Mouse (Mus musculus) spleen, adult 2 months (tissue): ENCODE results near the gene Il9.

Source experiments
- CTCF ChIP-seq: fragments of 200-500 bp; IDR thresholded peaks from 2 replicates; pipeline ENCODE4 v1.5.1; 2011; ENCODE audit warnings: mild to moderate bottlenecking, inconsistent platforms; ENCODE audit not compliant: insufficient read depth, insufficient read length, insufficient replicate concordance; ENCODE audit errors: extremely low read depth
- POLR2A ChIP-seq: fragments of 200-500 bp; IDR thresholded peaks from 2 replicates; pipeline ENCODE4 v1.6.1; 2011; ENCODE audit warnings: low read depth, low read length, inconsistent platforms

- TF ChIP-seq CTCF (no peak), POLR2A (no peak)
These were observed 10.8 kb downstream of the Il9 start for GRCm38 (mm10) chr13:56471211-56471610.
